Mouse (Mus musculus): ENCODE measurements around the gene Mov10. TPM values are rescaled to one million over a fixed set of nuclear protein-coding genes. Genes with fewer than 3 reads are reported as not detected.
"Not testable (repeated sequence)": the region's sequence is repeated elsewhere in the genome, so short reads cannot be mapped to it uniquely, and the experiment has no call there.

Mov10 gene
- total RNA-seq, 1 experiment from 2014 or later: 33.0 TPM

- DNase-seq: peak; percentile 74
These were observed 37.6 kb downstream of the Mov10 start, which contains the start of gene Ppm1j for GRCm38 (mm10) chr3:104780561-104781420. Gene Ppm1j (plus strand): TSS chr3:104781056.

GRCm38 (mm10) chr3:104779949-104780348 is 38.4 kb downstream of the Mov10 start:
- peak; percentile 64 for DNase-seq

GRCm38 (mm10) chr3:104777342-104777741 is 41.0 kb downstream of the Mov10 start:
- DNase-seq: no peak

- DNase-seq: no peak
These were observed 45.1 kb downstream of the Mov10 start for GRCm38 (mm10) chr3:104773301-104773700.

GRCm38 (mm10) chr3:104771460-104771859 is 46.9 kb downstream of the Mov10 start:
- no peak for DNase-seq

- no peak for DNase-seq
These were observed 47.4 kb downstream of the Mov10 start for GRCm38 (mm10) chr3:104770918-104771317.

GRCm38 (mm10) chr3:104770035-104770434 is 48.3 kb downstream of the Mov10 start:
- DNase-seq: peak; percentile 59

GRCm38 (mm10) chr3:104769135-104769534 is 49.2 kb downstream of the Mov10 start:
- DNase-seq: no peak

- no peak for DNase-seq
These were observed 50.6 kb downstream of the Mov10 start for GRCm38 (mm10) chr3:104767716-104768115.

GRCm38 (mm10) chr3:104767141-104767540 is 51.2 kb downstream of the Mov10 start:
- no peak for DNase-seq

GRCm38 (mm10) chr3:104765021-104765420 is 53.3 kb downstream of the Mov10 start:
- DNase-seq: no peak

- DNase-seq: not testable (repeated sequence)
These were observed 56.1 kb downstream of the Mov10 start for GRCm38 (mm10) chr3:104762103-104762863.

- DNase-seq: no peak
These were observed 59.5 kb downstream of the Mov10 start for GRCm38 (mm10) chr3:104758869-104759268.

- peak; percentile 72 for DNase-seq
These were observed 60.0 kb downstream of the Mov10 start for GRCm38 (mm10) chr3:104758406-104758805.

- peak; percentile 51 for DNase-seq
These were observed 65.5 kb downstream of the Mov10 start for GRCm38 (mm10) chr3:104752845-104753244.

Other genes starting within 250 kb of the Mov10 start
- 26.1 and 31.4 TPM in 2 replicates for gene Slc16a1, start 179.9 kb downstream of the Mov10 start, total RNA-seq (2021)
- 3.6 and 5.9 TPM in 2 replicates for gene Ppm1j, start 37.5 kb downstream of the Mov10 start, total RNA-seq (2021)
- gene Fam19a3, start 36.7 kb downstream of the Mov10 start, total RNA-seq (2021): 0.76 and 1.6 TPM in 2 replicates
- 88.7 and 108 TPM in 2 replicates for gene Rhoc, start 30.2 kb downstream of the Mov10 start, total RNA-seq (2021)
- gene St7l, start 45.4 kb upstream of the Mov10 start, total RNA-seq (2021): 49.2 and 55.8 TPM in 2 replicates
- 76.3 and 80.5 TPM in 2 replicates for gene Capza1, start 45.9 kb upstream of the Mov10 start, total RNA-seq (2021)
- 5.8 and 7.8 TPM in 2 replicates for gene Wnt2b, start 143.4 kb upstream of the Mov10 start, total RNA-seq (2021)
- 14.1 and 19.3 TPM in 2 replicates for gene Cttnbp2nl, start 234.6 kb upstream of the Mov10 start, total RNA-seq (2021)
- gene 4930564D02Rik, start 248.3 kb upstream of the Mov10 start, total RNA-seq (2021): not detected in 2 replicates

Measured in adrenal gland, postnatal 25 days (tissue).